Mouse (Mus musculus) neural tube, embryonic 14.5 days (tissue): Measurements from ENCODE around the gene Entpd6. TPM values are rescaled to one million over a fixed set of nuclear protein-coding genes. Genes with fewer than 3 reads are reported as not detected.
A peak's percentile ranks its signal among the peaks of the same experiment; 100 is the strongest.

Experiments used
- ATAC-seq: fragments of 200-750 bp; cut with Nextera tagmentation; 2 replicates; pipeline ENCODE4 v1.8.0; 2017; ENCODE audit warnings: low read depth, mild to moderate bottlenecking, moderate TSS enrichment, moderate library complexity
- H3K27ac ChIP-seq: fragments of 300-500 bp; sonication (generic); 2 replicates; pipeline ENCODE4 v1.5.1; 2014; ENCODE audit warnings: low read depth, mild to moderate bottlenecking, control low read depth, low read length, moderate library complexity, mixed read lengths
- H3K27me3 ChIP-seq: fragments of 300-500 bp; sonication (generic); 2 replicates; pipeline ENCODE4 v1.6.1; 2014; ENCODE audit warnings: low read length; ENCODE audit not compliant: control insufficient read depth, insufficient read depth
- H3K36me3 ChIP-seq: fragments of 300-500 bp; sonication (generic); 2 replicates; pipeline ENCODE4 v1.6.1; 2014; ENCODE audit warnings: low read length, mixed read lengths; ENCODE audit not compliant: control insufficient read depth, insufficient read depth
- H3K4me1 ChIP-seq: fragments of 300-500 bp; sonication (generic); 2 replicates; pipeline ENCODE4 v1.6.1; 2014; ENCODE audit warnings: low read length; ENCODE audit not compliant: control insufficient read depth, insufficient read depth
- H3K4me2 ChIP-seq: fragments of 300-500 bp; sonication (generic); 2 replicates; pipeline ENCODE4 v1.6.1; 2014; ENCODE audit warnings: mild to moderate bottlenecking, low read depth, low read length, control low read depth
- H3K4me3 ChIP-seq: fragments of 300-500 bp; sonication (generic); 2 replicates; pipeline ENCODE4 v1.5.1; 2014; ENCODE audit warnings: low read depth, low read length, control low read depth, mixed read lengths
- H3K9ac ChIP-seq: fragments of 300-500 bp; sonication (generic); replicated peaks from 2 replicates; pipeline ENCODE4 v1.6.1; 2014; ENCODE audit warnings: low read depth, mild to moderate bottlenecking, control low read depth, low read length, mixed read lengths
- H3K9me3 ChIP-seq: fragments of 300-500 bp; sonication (generic); 2 replicates; pipeline ENCODE4 v1.6.1; 2016; ENCODE audit warnings: low read length; ENCODE audit not compliant: control insufficient read depth
- WGBS: fragments of 180-500 bp; shearing (Covaris S2); extraction: QIAGEN DNeasy Blood & Tissue Kit; methylation state at CpG from one replicate; pipeline ENCODE4 v1.1.7; 2014; 5-methylcytosine and 5-hydroxymethylcytosine counted together
- polyA plus RNA-seq: library from polyadenylated mRNA; unstranded; fragments of >200 nt; fragmentation: Nextera tagmentation; extraction: Ambion mirVana; gene quantifications from 2 replicates; pipeline ENCODE4 v1.2.1, GENCODE M21; 2014

Gene Entpd6
- polyA plus RNA-seq, 1 experiment from 2014 or later = 64.6 TPM

- Histone ChIP-seq H3K4me2 (no peak overlapping the region), H3K27me3 (no peaks in the 10 kb centered on the region), H3K27ac (no peak overlapping the region), H3K36me3 (peaks cover 3% of the 10 kb centered on the region), H3K4me1 (no peaks in the 10 kb centered on the region), H3K9me3 (no peaks in the 10 kb centered on the region), H3K4me3 (no peak overlapping the region), H3K9ac (no peak overlapping the region)
- WGBS = 92% methylated on average over 1 of the region's 1 CpGs
- ATAC-seq = no peak
These were observed 54.2 kb downstream of the Entpd6 start for GRCm38 (mm10) chr2:150803035-150803434.

GRCm38 (mm10) chr2:150808381-150808780 lies 59.5 kb downstream of the Entpd6 start:
- peak; percentile 57 for ATAC-seq
- peaks cover 20% of the 10 kb centered on the region for H3K36me3 ChIP-seq
- H3K4me3 ChIP-seq = no peak overlapping the region
- no peaks in the 10 kb centered on the region for H3K4me1 ChIP-seq
- WGBS = 67% methylated on average over 6 of the region's 6 CpGs
- H3K4me2 ChIP-seq = no peak overlapping the region
- H3K9me3 ChIP-seq = no peaks in the 10 kb centered on the region
- no peak overlapping the region for H3K27ac ChIP-seq
- no peak overlapping the region for H3K9ac ChIP-seq
- H3K27me3 ChIP-seq = no peaks in the 10 kb centered on the region

- Histone ChIP-seq H3K4me2 (no peak overlapping the region), H3K4me1 (no peaks in the 10 kb centered on the region), H3K36me3 (peaks cover 24% of the 10 kb centered on the region), H3K4me3 (no peak overlapping the region), H3K9ac (no peak overlapping the region), H3K9me3 (no peaks in the 10 kb centered on the region), H3K27me3 (no peaks in the 10 kb centered on the region), H3K27ac (no peak overlapping the region)
- WGBS = 88% methylated on average over 6 of the region's 6 CpGs
- ATAC-seq = no peak
These were observed 60.0 kb downstream of the Entpd6 start for GRCm38 (mm10) chr2:150808812-150809211.

- WGBS = 86% methylated on average over 5 of the region's 5 CpGs
- Histone ChIP-seq H3K27ac (no peak overlapping the region), H3K36me3 (peaks cover 26% of the 10 kb centered on the region), H3K4me1 (no peaks in the 10 kb centered on the region), H3K9ac (no peak overlapping the region), H3K27me3 (no peaks in the 10 kb centered on the region), H3K9me3 (no peaks in the 10 kb centered on the region), H3K4me2 (no peak overlapping the region), H3K4me3 (no peak overlapping the region)
- ATAC-seq = no peak
These were observed 61.8 kb downstream of the Entpd6 start for GRCm38 (mm10) chr2:150810603-150811002.

GRCm38 (mm10) chr2:150812816-150813215 lies 64.0 kb downstream of the Entpd6 start:
- WGBS = 98% methylated on average over 6 of the region's 6 CpGs
- Histone ChIP-seq H3K27me3 (no peaks in the 10 kb centered on the region), H3K9ac (no peak overlapping the region), H3K4me1 (no peaks in the 10 kb centered on the region), H3K4me3 (no peak overlapping the region), H3K27ac (no peak overlapping the region), H3K4me2 (no peak overlapping the region), H3K9me3 (no peaks in the 10 kb centered on the region), H3K36me3 (peaks cover 31% of the 10 kb centered on the region)
- no peak for ATAC-seq

GRCm38 (mm10) chr2:150816676-150817402 lies 68.0 kb downstream of the Entpd6 start:
- 94% methylated on average over 18 of the region's 18 CpGs for WGBS
- Histone ChIP-seq H3K9ac (no peak overlapping the region), H3K9me3 (no peaks in the 10 kb centered on the region), H3K4me1 (no peaks in the 10 kb centered on the region), H3K27ac (no peak overlapping the region), H3K27me3 (no peaks in the 10 kb centered on the region), H3K4me2 (no peak overlapping the region), H3K36me3 (peaks cover 46% of the 10 kb centered on the region), H3K4me3 (no peak overlapping the region)
- ATAC-seq = no peak

GRCm38 (mm10) chr2:150818742-150819141 lies 69.9 kb downstream of the Entpd6 start:
- H3K9ac ChIP-seq = no peak overlapping the region
- no peaks in the 10 kb centered on the region for H3K9me3 ChIP-seq
- no peak overlapping the region for H3K27ac ChIP-seq
- ATAC-seq = no peak
- H3K27me3 ChIP-seq = no peaks in the 10 kb centered on the region
- H3K36me3 ChIP-seq = peaks cover 34% of the 10 kb centered on the region
- no peak overlapping the region for H3K4me2 ChIP-seq
- H3K4me1 ChIP-seq = no peaks in the 10 kb centered on the region
- WGBS = 84% methylated on average over 8 of the region's 8 CpGs
- H3K4me3 ChIP-seq = no peak overlapping the region

- Histone ChIP-seq H3K27ac (no peak overlapping the region), H3K4me2 (no peak overlapping the region), H3K27me3 (no peaks in the 10 kb centered on the region), H3K36me3 (peaks cover 36% of the 10 kb centered on the region), H3K4me1 (no peaks in the 10 kb centered on the region), H3K9ac (no peak overlapping the region), H3K4me3 (no peak overlapping the region), H3K9me3 (no peaks in the 10 kb centered on the region)
- ATAC-seq = no peak
- WGBS = 92% methylated on average over 8 of the region's 8 CpGs
These were observed 71.9 kb downstream of the Entpd6 start for GRCm38 (mm10) chr2:150820720-150821119.
